ENCODE assay signal across 9 mouse cellular contexts in genomic region chr2:34065090-34065489, GRCm38 (mm10).
DNase-seq lines count a peak whose midpoint lies in the region; ATAC-seq and TF ChIP-seq lines count a peak whose summit lies in the region.
"Had no signal": no experiment of that assay in that cellular context is flagged by ENCODE, and none has a peak within 500 bp of the region (broad histone marks: within the 10 kb centered on the region; RNA-seq: fewer than 3 reads in every experiment).

No protein-coding gene starts in this region.

- no peaks in the 10 kb centered on the region for H3K9me3 ChIP-seq in hindbrain, embryonic 10.5 days
- H3K9me3 ChIP-seq in hindbrain, embryonic 12.5 days (replicated peaks), result no peaks in the 10 kb centered on the region
- H3K9me3 ChIP-seq in intestine, postnatal 0 days (ENCODE audit: control insufficient read depth), result no peaks in the 10 kb centered on the region

- H3K27ac ChIP-seq in hindbrain, embryonic 10.5 days, result no peak overlapping the region
- H3K27ac ChIP-seq in hindbrain, embryonic 12.5 days, result no peak overlapping the region
- H3K27ac ChIP-seq in intestine, postnatal 0 days (ENCODE audit: low read depth, low read length), result no peak overlapping the region

- no peak for ATAC-seq in hindbrain, embryonic 12.5 days (ENCODE audit: low FRiP score)
- no peak for ATAC-seq in intestine, postnatal 0 days
- ATAC-seq: Patski had no signal

- no peak overlapping the region for H3K9ac ChIP-seq in hindbrain, embryonic 12.5 days
- no peak overlapping the region for H3K9ac ChIP-seq in intestine, postnatal 0 days (ENCODE audit: low read depth, low read length)

- peaks cover 11% of the 10 kb centered on the region; the same call in 1 of the 2 replicates for H3K4me1 ChIP-seq in hindbrain, embryonic 10.5 days (replicated peaks)
- H3K4me1 ChIP-seq in hindbrain, embryonic 12.5 days, result no peaks in the 10 kb centered on the region
- H3K4me1 ChIP-seq in intestine, postnatal 0 days (replicated peaks; ENCODE audit: control insufficient read depth, insufficient read depth, low read length), result no peaks in the 10 kb centered on the region

- WGBS in hindbrain, embryonic 10.5 days, result 46% methylated on average over 10 of the region's 10 CpGs
- 49% methylated on average over 10 of the region's 10 CpGs for WGBS in hindbrain, embryonic 12.5 days
- 39% methylated on average over 10 of the region's 10 CpGs for WGBS in intestine, postnatal 0 days

- peak; percentile 51 for DNase-seq in hindbrain, embryonic 10.5 days (ENCODE audit: low spot score)
- DNase-seq in B cell, adult 2 months, result peak; percentile 7 to 10
- DNase-seq in embryo, embryonic 10.5 days (ENCODE audit: low spot score), result peak; percentile 75
- DNase-seq in lung, postnatal 4 days, result peak; percentile 26 to 29
- no peak for DNase-seq in cerebellum, postnatal 4 days (ENCODE audit: low spot score in 2 of 2)
- no peak for DNase-seq in layer of hippocampus, adult 9-11 months

- H3K27me3 ChIP-seq in hindbrain, embryonic 10.5 days (ENCODE audit: insufficient read depth, poor library complexity, severe bottlenecking), result no peaks in the 10 kb centered on the region
- no peaks in the 10 kb centered on the region for H3K27me3 ChIP-seq in hindbrain, embryonic 12.5 days
- H3K27me3 ChIP-seq in intestine, postnatal 0 days (replicated peaks; ENCODE audit: control insufficient read depth, insufficient read depth, low read length), result no peaks in the 10 kb centered on the region
- H3K27me3 ChIP-seq: Patski had no signal

- H3K36me3 ChIP-seq in hindbrain, embryonic 10.5 days, result no peaks in the 10 kb centered on the region
- no peaks in the 10 kb centered on the region for H3K36me3 ChIP-seq in hindbrain, embryonic 12.5 days
- no peaks in the 10 kb centered on the region for H3K36me3 ChIP-seq in intestine, postnatal 0 days (ENCODE audit: control insufficient read depth, insufficient read depth)

- TF ChIP-seq CTCF in intestine, postnatal 0 days (IDR thresholded peaks at IDR 0.05; ENCODE audit: low read depth), result no peak

- H3K4me3 ChIP-seq in hindbrain, embryonic 10.5 days, result no peak overlapping the region
- no peak overlapping the region for H3K4me3 ChIP-seq in hindbrain, embryonic 12.5 days
- H3K4me3 ChIP-seq in intestine, postnatal 0 days (ENCODE audit: low read depth, low read length), result no peak overlapping the region

- no peak overlapping the region for H3K4me2 ChIP-seq in hindbrain, embryonic 12.5 days (replicated peaks)
- H3K4me2 ChIP-seq in intestine, postnatal 0 days (replicated peaks; ENCODE audit: low read depth), result no peak overlapping the region

Comparison
In these comparisons a context has a peak if more than half of its experiments do, and no peak if none do; other contexts are left out.
1. DNase-seq: peak in hindbrain, embryonic 10.5 days (single experiment), B cell, adult 2 months (2 of 2), embryo, embryonic 10.5 days (single experiment) and lung, postnatal 4 days (2 of 2); none in cerebellum, postnatal 4 days (0 of 2) and layer of hippocampus, adult 9-11 months (single experiment).